Mouse (Mus musculus): ENCODE data around the gene Trim47. TPM values are rescaled to one million over a fixed set of nuclear protein-coding genes. Genes with fewer than 3 reads are reported as not detected.
A peak's percentile ranks its signal among the peaks of the same experiment; 100 is the strongest.

Trim47 gene
- 6.2 TPM in 2 replicates for polyA plus RNA-seq (2016; fragmentation: Nextera tagmentation; extraction: Ambion mirVana)

- 55% methylated on average over 23 of the region's 23 CpGs for WGBS (ENCODE audit: insufficient replicate concordance)
- Histone ChIP-seq H3K9ac (no peak within 1 kb of the TSS), H3K27ac (0 out of 2 replicates have a peak within 1 kb of the TSS, but pooled peaks have one; percentile 21), H3K27me3 (replicated peaks) (no peaks in the 10 kb centered on the region), H3K36me3 (peaks cover 42% of the 10 kb centered on the region), H3K4me2 (peak within 1 kb of the TSS; percentile 43), H3K9me3 (replicated peaks) (no peaks in the 10 kb centered on the region), H3K4me3 (no peak within 1 kb of the TSS), H3K4me1 (peaks cover 40% of the 10 kb centered on the region)
- ATAC-seq = 0 out of 2 replicates have a peak, but pooled peaks have one; percentile 30
These were observed at the start of gene Trim47 for GRCm38 (mm10) chr11:116127156-116127980. Trim47 (minus strand) TSS chr11:116127210.

DNA sequence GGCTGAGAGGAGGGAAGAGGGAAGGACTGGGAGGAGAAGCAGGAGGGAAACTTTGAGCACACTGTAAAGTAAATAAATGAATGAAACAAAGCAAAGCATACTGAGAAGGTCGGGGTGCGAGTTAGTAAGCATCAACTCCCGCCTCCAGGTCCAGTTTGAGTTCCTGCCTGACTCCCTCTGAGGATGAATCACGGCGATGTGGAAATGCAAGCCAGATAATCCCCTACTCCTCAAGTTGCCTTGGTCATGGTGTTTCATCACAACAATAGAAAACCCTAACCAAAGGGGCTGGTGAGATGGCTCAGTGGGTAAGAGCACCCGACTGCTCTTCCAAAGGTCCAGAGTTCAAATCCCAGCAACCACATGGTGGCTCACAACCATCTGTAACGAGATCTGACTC is 49.0 kb upstream of the Trim47 start:
- 81% methylated on average over 7 of the region's 7 CpGs for WGBS (ENCODE audit: insufficient replicate concordance)

DNA sequence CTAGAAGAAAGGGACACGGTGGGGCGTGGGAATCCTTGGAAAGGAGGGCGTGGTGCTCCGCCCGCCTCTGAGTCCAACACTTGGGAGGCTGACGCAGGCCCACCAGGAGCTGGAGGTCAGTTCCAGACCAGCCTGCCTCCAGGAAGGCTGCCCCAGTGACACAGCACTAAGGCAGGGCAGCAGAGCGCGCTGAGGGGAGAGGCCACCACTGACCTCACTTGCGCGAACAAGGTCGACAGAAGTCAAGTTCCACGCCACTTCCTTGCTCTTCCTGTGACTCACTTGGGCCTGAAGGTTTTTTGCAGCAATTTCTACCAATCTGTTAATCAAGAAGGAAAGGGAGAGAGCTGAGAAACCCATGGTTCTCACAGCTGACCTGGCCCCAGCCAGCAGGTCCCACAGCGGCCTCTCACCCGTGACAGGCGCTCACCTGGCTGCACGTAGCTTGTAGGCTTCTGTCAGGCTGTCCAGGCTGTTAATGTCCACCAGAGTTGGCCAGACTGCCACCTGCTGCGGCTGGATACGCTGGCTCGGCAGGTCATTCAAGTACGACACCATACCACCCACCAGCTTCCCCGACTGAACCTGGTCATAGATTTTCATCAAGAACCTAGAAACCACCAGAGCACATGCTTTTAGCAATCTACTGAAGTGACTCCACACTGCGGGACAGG is 47.9 kb upstream of the Trim47 start:
- no peak overlapping the region for H3K9ac ChIP-seq
- H3K9me3 ChIP-seq (replicated peaks) = no peaks in the 10 kb centered on the region
- peaks cover 3% of the 10 kb centered on the region; the same call in 1 of the 2 replicates for H3K4me1 ChIP-seq
- H3K27me3 ChIP-seq (replicated peaks) = no peaks in the 10 kb centered on the region
- H3K4me2 ChIP-seq = no peak overlapping the region
- H3K36me3 ChIP-seq = peaks cover 83% of the 10 kb centered on the region
- WGBS (ENCODE audit: insufficient replicate concordance) = 85% methylated on average over 22 of the region's 22 CpGs
- no peak overlapping the region for H3K27ac ChIP-seq
- ATAC-seq = no peak
- no peak overlapping the region for H3K4me3 ChIP-seq

More for the DNA sequence above, 49.0 kb upstream of the Trim47 start:
- Histone ChIP-seq H3K4me3 (no peak overlapping the region), H3K4me1 (peaks cover 3% of the 10 kb centered on the region; the same call in 1 of the 2 replicates), H3K36me3 (peaks cover 92% of the 10 kb centered on the region), H3K27ac (no peak overlapping the region), H3K9me3 (replicated peaks) (no peaks in the 10 kb centered on the region), H3K4me2 (no peak overlapping the region), H3K27me3 (replicated peaks) (no peaks in the 10 kb centered on the region), H3K9ac (no peak overlapping the region)
- ATAC-seq = no peak

DNA sequence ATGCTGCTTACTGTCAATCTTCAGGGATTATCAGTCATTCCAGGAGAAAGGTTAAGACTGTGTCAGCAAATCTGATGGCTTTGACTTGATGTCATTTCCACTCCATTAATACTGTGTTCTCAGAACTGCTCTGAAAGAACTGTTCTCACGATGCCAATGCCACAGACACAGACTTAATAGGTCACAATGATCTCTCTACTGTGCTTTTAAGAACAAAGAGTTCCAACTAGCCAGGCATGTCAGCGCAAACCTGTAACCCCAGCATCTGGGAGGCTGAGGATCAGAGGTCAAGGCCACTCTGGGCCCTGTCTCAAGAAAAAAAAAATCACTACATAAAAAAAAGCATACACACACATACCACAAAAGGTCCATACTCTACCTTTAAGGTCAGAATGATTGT is 44.9 kb upstream of the Trim47 start:
- 77% methylated on average over 2 of the region's 2 CpGs for WGBS (ENCODE audit: insufficient replicate concordance)
- H3K4me2 ChIP-seq = no peak overlapping the region
- peaks cover 55% of the 10 kb centered on the region for H3K36me3 ChIP-seq
- no peaks in the 10 kb centered on the region for H3K27me3 ChIP-seq (replicated peaks)
- H3K4me3 ChIP-seq = no peak overlapping the region
- H3K9ac ChIP-seq = no peak overlapping the region
- peaks cover 15% of the 10 kb centered on the region for H3K4me1 ChIP-seq
- no peak for ATAC-seq
- no peaks in the 10 kb centered on the region for H3K9me3 ChIP-seq (replicated peaks)
- no peak overlapping the region for H3K27ac ChIP-seq

GRCm38 (mm10) chr11:116170003-116170800 is 43.2 kb upstream of the Trim47 start:
- 69% methylated on average over 5 of the region's 5 CpGs for WGBS (ENCODE audit: insufficient replicate concordance)
- Histone ChIP-seq H3K27ac (no peak overlapping the region), H3K36me3 (peaks cover 45% of the 10 kb centered on the region), H3K4me1 (peaks cover 27% of the 10 kb centered on the region), H3K9ac (no peak overlapping the region), H3K27me3 (replicated peaks) (no peaks in the 10 kb centered on the region), H3K4me2 (no peak overlapping the region), H3K4me3 (no peak overlapping the region), H3K9me3 (replicated peaks) (no peaks in the 10 kb centered on the region)
- no peak for ATAC-seq

GRCm38 (mm10) chr11:116169214-116169613 is 42.2 kb upstream of the Trim47 start:
- no peak overlapping the region for H3K9ac ChIP-seq
- H3K4me2 ChIP-seq = no peak overlapping the region
- peaks cover 42% of the 10 kb centered on the region for H3K36me3 ChIP-seq
- no peaks in the 10 kb centered on the region for H3K9me3 ChIP-seq (replicated peaks)
- peaks cover 30% of the 10 kb centered on the region for H3K4me1 ChIP-seq
- no peak overlapping the region for H3K4me3 ChIP-seq
- WGBS (ENCODE audit: insufficient replicate concordance) = 73% methylated on average over 3 of the region's 3 CpGs
- no peaks in the 10 kb centered on the region for H3K27me3 ChIP-seq (replicated peaks)
- no peak for ATAC-seq
- no peak overlapping the region for H3K27ac ChIP-seq

GRCm38 (mm10) chr11:116167884-116168439 is 41.0 kb upstream of the Trim47 start, which contains the start of gene Fbf1:
Fbf1 (minus strand) TSS chr11:116168166.
- Histone ChIP-seq H3K4me2 (peak within 1 kb of the TSS; percentile 79), H3K36me3 (peaks cover 29% of the 10 kb centered on the region), H3K9ac (peak within 1 kb of the TSS; percentile 77), H3K4me1 (peaks cover 30% of the 10 kb centered on the region), H3K4me3 (peak within 1 kb of the TSS; percentile 68), H3K9me3 (replicated peaks) (no peaks in the 10 kb centered on the region), H3K27ac (peak within 1 kb of the TSS; percentile 72), H3K27me3 (replicated peaks) (no peaks in the 10 kb centered on the region)
- WGBS (ENCODE audit: insufficient replicate concordance) = under 1% methylated on average over 40 of the region's 40 CpGs
- ATAC-seq = peak; percentile 99

DNA sequence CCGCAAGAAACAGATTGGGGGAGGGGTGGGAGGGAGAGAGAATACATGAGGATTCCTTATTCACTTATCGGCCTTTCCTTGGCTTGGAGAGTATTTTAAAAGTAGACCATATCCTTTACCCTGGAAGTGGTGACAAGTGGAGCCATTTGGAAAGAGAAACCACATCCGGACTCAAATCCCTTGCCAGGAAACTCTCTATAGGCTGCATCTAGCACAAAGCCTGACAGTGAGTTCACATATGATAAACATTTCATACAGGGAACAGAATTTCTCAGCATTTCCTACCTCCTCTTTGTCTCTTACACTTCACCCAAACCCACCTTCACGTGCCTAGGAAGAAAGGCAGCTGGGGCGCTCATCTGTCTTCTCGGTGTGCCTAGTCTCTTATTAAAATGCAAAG is 40.2 kb upstream of the Trim47 start:
- no peak for ATAC-seq
- WGBS (ENCODE audit: insufficient replicate concordance) = 8% methylated on average over 6 of the region's 6 CpGs
- Histone ChIP-seq H3K4me3 (peak overlapping the region; percentile 68), H3K4me2 (peak overlapping the region; percentile 79), H3K9me3 (replicated peaks) (no peaks in the 10 kb centered on the region), H3K36me3 (peaks cover 22% of the 10 kb centered on the region), H3K4me1 (peaks cover 33% of the 10 kb centered on the region), H3K27me3 (replicated peaks) (no peaks in the 10 kb centered on the region), H3K9ac (peak overlapping the region; percentile 77), H3K27ac (peak overlapping the region; percentile 72)

GRCm38 (mm10) chr11:116163002-116163401 is 36.0 kb upstream of the Trim47 start:
- Histone ChIP-seq H3K9ac (no peak overlapping the region), H3K4me1 (peaks cover 34% of the 10 kb centered on the region), H3K9me3 (replicated peaks) (no peaks in the 10 kb centered on the region), H3K27ac (no peak overlapping the region), H3K36me3 (peaks cover 34% of the 10 kb centered on the region), H3K27me3 (replicated peaks) (no peaks in the 10 kb centered on the region), H3K4me3 (no peak overlapping the region), H3K4me2 (no peak overlapping the region)
- no peak for ATAC-seq
- WGBS (ENCODE audit: insufficient replicate concordance) = 69% methylated on average over 9 of the region's 9 CpGs

- no peak for ATAC-seq
- Histone ChIP-seq H3K27me3 (replicated peaks) (no peaks in the 10 kb centered on the region), H3K36me3 (peaks cover 42% of the 10 kb centered on the region), H3K9me3 (replicated peaks) (no peaks in the 10 kb centered on the region), H3K9ac (no peak overlapping the region), H3K27ac (no peak overlapping the region), H3K4me1 (peaks cover 30% of the 10 kb centered on the region), H3K4me2 (no peak overlapping the region), H3K4me3 (no peak overlapping the region)
- WGBS (ENCODE audit: insufficient replicate concordance) = 75% methylated on average over 10 of the region's 10 CpGs
These were observed 35.1 kb upstream of the Trim47 start for GRCm38 (mm10) chr11:116162146-116162545.

GRCm38 (mm10) chr11:116161312-116161711 is 34.3 kb upstream of the Trim47 start:
- Histone ChIP-seq H3K27ac (no peak overlapping the region), H3K27me3 (replicated peaks) (no peaks in the 10 kb centered on the region), H3K4me2 (no peak overlapping the region), H3K4me3 (no peak overlapping the region), H3K36me3 (peaks cover 49% of the 10 kb centered on the region), H3K9me3 (replicated peaks) (no peaks in the 10 kb centered on the region), H3K4me1 (peaks cover 22% of the 10 kb centered on the region), H3K9ac (no peak overlapping the region)
- WGBS (ENCODE audit: insufficient replicate concordance) = 72% methylated on average over 12 of the region's 12 CpGs
- no peak for ATAC-seq
